Mouse (Mus musculus): Measurements from ENCODE around the gene Hoxa11.

DNA sequence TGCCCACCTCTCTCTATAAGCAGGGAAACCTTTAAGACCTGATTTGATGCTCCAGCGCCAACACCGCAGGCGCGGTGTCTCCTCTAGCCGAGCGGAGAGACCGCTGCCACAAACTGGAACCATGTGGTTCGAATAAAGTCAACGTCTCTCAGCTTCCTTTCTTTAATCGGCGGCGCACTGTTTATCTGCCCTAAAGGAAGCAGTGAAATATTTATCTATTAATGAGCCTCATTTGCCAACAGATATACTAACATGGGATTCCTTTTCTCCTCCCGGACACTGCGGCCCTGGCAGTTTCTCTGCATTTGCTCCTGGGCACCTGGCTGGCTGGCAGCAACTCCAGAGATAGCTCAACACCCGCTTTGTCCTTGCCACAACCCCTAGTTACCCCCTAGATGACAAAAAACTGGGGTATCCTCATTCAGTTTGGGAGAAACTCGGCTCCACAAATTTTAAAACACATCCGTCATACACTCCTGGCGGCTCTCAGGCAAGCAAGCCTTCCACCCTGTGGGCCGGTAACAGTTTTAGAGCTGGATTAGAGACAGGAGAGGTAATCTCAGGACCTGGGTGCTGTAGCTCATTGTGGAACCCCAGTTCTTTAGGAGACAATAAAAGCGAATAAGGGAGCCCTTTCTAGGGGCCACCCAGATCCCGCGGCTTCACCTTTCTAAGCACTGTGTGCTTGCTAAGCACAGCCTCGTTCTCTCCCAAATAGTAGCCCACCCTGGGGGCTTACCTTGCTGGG lies 27.5 kb downstream of the Hoxa11 start:
- TF ChIP-seq REST (IDR thresholded peaks at IDR 0.05; ENCODE audit: insufficient read depth, insufficient read length) (no peak), MAX (IDR thresholded peaks at IDR 0.05; ENCODE audit: low read depth) (no peak), CEBPB (IDR thresholded peaks at IDR 0.05; ENCODE audit: insufficient read depth, poor library complexity, severe bottlenecking) (no peak), E2F4 (IDR thresholded peaks at IDR 0.05; ENCODE audit: insufficient read depth) (no peak), POLR2A (IDR thresholded peaks at IDR 0.05; ENCODE audit: insufficient read length, low read depth) (no peak)

All from myocyte (in vitro differentiated cells).